Mouse (Mus musculus) liver, adult 2 months (tissue): ENCODE measurements around the gene Galt. TPM values are rescaled to one million over a fixed set of nuclear protein-coding genes. Genes with fewer than 3 reads are reported as not detected.
A peak's percentile ranks its signal among the peaks of the same experiment; 100 is the strongest.

Experiments
- DNase-seq: peaks from one replicate; pipeline ENCODE4 v3.0.0-alpha.2; 2011; ENCODE audit warnings: low read depth, low spot score; ENCODE audit errors: extremely low read depth
- H3K27ac ChIP-seq: fragments of 200-500 bp; replicated peaks from 2 replicates; pipeline ENCODE4 v1.5.1; 2012; ENCODE audit warnings: low read depth, mild to moderate bottlenecking, control low read depth, inconsistent platforms, low read length; ENCODE audit not compliant: insufficient read depth
- H3K27me3 ChIP-seq: fragments of 200-500 bp; 2 replicates; pipeline ENCODE4 v1.6.1; 2012; ENCODE audit warnings: mild to moderate bottlenecking, moderate library complexity, low read length, inconsistent platforms; ENCODE audit not compliant: control insufficient read depth, insufficient read depth
- H3K36me3 ChIP-seq: fragments of 200-500 bp; 2 replicates; pipeline ENCODE4 v1.6.1; 2012; ENCODE audit warnings: low read length, inconsistent platforms; ENCODE audit not compliant: control insufficient read depth, insufficient read depth
- H3K4me1 ChIP-seq: fragments of 200-500 bp; 2 replicates; pipeline ENCODE4 v1.6.1; 2011; ENCODE audit warnings: low read length; ENCODE audit not compliant: control insufficient read depth, insufficient read depth
- H3K4me3 ChIP-seq: fragments of 200-500 bp; 2 replicates; pipeline ENCODE4 v1.5.1; 2011; ENCODE audit warnings: low read depth, mild to moderate bottlenecking, control low read depth, low read length, moderate library complexity; ENCODE audit not compliant: insufficient read depth
- H3K79me2 ChIP-seq: fragments of 200-500 bp; 2 replicates; pipeline ENCODE4 v1.6.1; 2012; ENCODE audit warnings: inconsistent platforms, mild to moderate bottlenecking, low read length, moderate library complexity; ENCODE audit not compliant: control insufficient read depth, insufficient read depth
- H3K9ac ChIP-seq: fragments of 200-500 bp; 2 replicates; pipeline ENCODE4 v1.6.1; 2012; ENCODE audit warnings: low read depth, mild to moderate bottlenecking, control low read depth, inconsistent platforms, low read length
- CTCF ChIP-seq: fragments of 200-500 bp; IDR thresholded peaks from 2 replicates; pipeline ENCODE4 v1.5.1; 2011; ENCODE audit warnings: low read depth, low read length, control low read depth
- POLR2A ChIP-seq: fragments of 200-500 bp; IDR thresholded peaks from 2 replicates; pipeline ENCODE4 v1.6.1; 2011; ENCODE audit warnings: low read length, control low read depth; ENCODE audit not compliant: insufficient read depth; ENCODE audit errors: extremely low read depth
- WGBS: fragments of 180-500 bp; shearing (Covaris S2); methylation state at CpG from one replicate; pipeline ENCODE4 v1.1.7; 2018; 5-methylcytosine and 5-hydroxymethylcytosine counted together
- polyA plus RNA-seq: library from polyadenylated mRNA; depleted of rRNA; stranded (reverse); fragments of >200 nt; gene quantifications from 2 replicates; pipeline ENCODE4 v1.2.3, GENCODE M21; 2012
- total RNA-seq: library from RNA; depleted of rRNA; stranded (reverse); fragments of >200 nt; gene quantifications from 2 replicates; pipeline ENCODE4 v1.2.3, GENCODE M21; 2014

Gene Galt
- total and polyA plus RNA-seq, 2 experiments, result 52.4 to 204 TPM

- Histone ChIP-seq H3K79me2 (peaks cover 6% of the 10 kb centered on the region; the same call in 1 of the 2 replicates), H3K4me1 (peaks cover 18% of the 10 kb centered on the region), H3K9ac (no peak overlapping the region), H3K27ac (peak overlapping the region; percentile 84), H3K27me3 (no peaks in the 10 kb centered on the region), H3K4me3 (no peak overlapping the region), H3K36me3 (peaks cover 13% of the 10 kb centered on the region)
- no peak for TF ChIP-seq POLR2A
- TF ChIP-seq CTCF, result no peak
- WGBS, result 17% methylated on average over 2 of the region's 2 CpGs
- peak; percentile 94 for DNase-seq
These were observed 10.9 kb upstream of the Galt start for GRCm38 (mm10) chr4:41744131-41744530.

GRCm38 (mm10) chr4:41745021-41745420, 10.0 kb upstream of the Galt start:
- Histone ChIP-seq H3K27ac (peak overlapping the region; percentile 80), H3K36me3 (peaks cover 10% of the 10 kb centered on the region), H3K4me3 (peak overlapping the region; percentile 8), H3K79me2 (peaks cover 6% of the 10 kb centered on the region; the same call in 1 of the 2 replicates), H3K9ac (peak overlapping the region; percentile 46; the same call in 1 of the 2 replicates), H3K4me1 (peaks cover 14% of the 10 kb centered on the region), H3K27me3 (no peaks in the 10 kb centered on the region)
- WGBS, result 5% methylated on average over 1 of the region's 1 CpGs
- peak; percentile 98 for DNase-seq
- TF ChIP-seq POLR2A (no peak), CTCF (no peak)

DNA sequence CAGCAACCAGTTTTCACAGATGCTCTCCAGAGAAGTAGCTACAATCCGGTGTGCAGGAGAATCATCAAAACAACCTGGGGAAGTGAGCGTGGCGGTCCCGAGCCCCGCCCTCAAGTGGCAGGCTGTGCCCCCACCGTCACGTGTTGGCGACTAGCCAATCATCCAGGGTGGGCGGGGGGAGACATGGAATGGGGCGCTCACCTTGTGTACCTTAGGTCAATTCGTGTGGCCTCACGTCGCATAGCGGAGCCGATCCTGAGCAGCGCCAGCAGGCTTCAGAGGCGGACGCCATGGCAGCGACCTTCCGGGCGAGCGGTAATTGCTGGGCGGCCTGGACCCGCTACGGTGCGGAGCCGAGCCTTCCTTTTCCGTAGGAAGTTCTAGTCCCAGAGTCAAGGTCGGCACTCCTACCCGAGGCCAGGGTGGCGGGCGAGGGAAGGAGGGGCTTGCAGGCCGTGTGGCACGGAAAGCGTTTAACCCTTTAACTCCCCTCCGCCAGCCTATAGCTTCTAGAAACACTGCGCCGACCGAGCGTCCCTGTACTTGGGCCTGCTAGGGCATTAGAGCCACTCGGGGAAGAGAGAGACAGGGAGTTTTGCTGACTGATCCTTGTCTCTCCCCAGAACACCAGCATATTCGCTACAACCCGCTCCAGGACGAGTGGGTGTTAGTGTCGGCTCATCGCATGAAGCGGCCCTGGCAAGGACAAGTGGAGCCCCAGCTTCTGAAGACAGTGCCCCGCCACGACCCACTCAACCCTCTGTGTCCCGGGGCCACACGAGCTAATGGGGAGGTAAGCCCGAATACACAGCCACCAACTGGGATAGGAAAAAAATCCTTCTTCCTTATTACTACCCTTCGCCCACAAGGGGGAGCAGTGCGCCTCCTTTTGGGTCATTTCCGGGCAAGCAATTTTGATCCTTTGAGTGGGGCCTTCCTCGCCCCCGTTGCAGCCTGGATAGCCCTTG, 594 bp downstream of the Galt start, which contains the start of gene Sigmar1:
Sigmar1 (minus strand) TSS at position 820 of the 968 bp plus-strand sequence.
- Histone ChIP-seq H3K9ac (peak within 1 kb of the TSS; percentile 90), H3K27me3 (no peaks in the 10 kb centered on the region), H3K4me1 (peaks cover 31% of the 10 kb centered on the region), H3K79me2 (peaks cover 6% of the 10 kb centered on the region; the same call in 1 of the 2 replicates), H3K36me3 (no peaks in the 10 kb centered on the region; the same call in 1 of the 2 replicates), H3K4me3 (peak within 1 kb of the TSS; percentile 77), H3K27ac (peak within 1 kb of the TSS; percentile 92)
- peak; percentile 82 for DNase-seq
- TF ChIP-seq POLR2A (peak; percentile 41; the same call in 1 of the 2 replicates), CTCF (peak; percentile 78)
- under 1% methylated on average over 57 of the region's 57 CpGs for WGBS

DNA sequence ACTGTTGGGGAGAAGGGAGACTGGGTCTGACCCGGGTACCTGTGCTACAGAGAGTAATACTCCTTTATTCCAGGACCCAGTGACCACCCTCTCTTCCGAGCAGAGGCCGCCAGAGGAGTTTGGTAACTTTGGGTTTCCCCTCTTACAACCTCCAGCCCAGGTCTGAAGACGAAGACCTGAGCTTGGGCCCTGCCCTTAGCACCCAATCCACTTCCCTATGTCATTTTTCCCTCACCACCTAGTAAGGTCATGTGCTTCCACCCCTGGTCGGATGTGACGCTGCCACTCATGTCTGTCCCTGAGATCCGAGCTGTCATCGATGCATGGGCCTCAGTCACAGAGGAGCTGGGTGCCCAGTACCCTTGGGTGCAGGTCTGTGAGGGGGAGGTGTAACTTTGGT, 1.4 kb downstream of the Galt start:
- TF ChIP-seq POLR2A, result no peak

GRCm38 (mm10) chr4:41757321-41757720, 2.3 kb downstream of the Galt start:
- H3K4me3 ChIP-seq, result no peak overlapping the region
- no peaks in the 10 kb centered on the region for H3K27me3 ChIP-seq
- H3K9ac ChIP-seq, result peak overlapping the region; percentile 6; the same call in 1 of the 2 replicates
- WGBS, result 92% methylated on average over 13 of the region's 13 CpGs
- H3K27ac ChIP-seq, result peak overlapping the region; percentile 71
- no peak for TF ChIP-seq CTCF
- no peak for DNase-seq
- no peaks in the 10 kb centered on the region; the same call in 1 of the 2 replicates for H3K36me3 ChIP-seq
- peaks cover 6% of the 10 kb centered on the region; the same call in 1 of the 2 replicates for H3K79me2 ChIP-seq
- peaks cover 40% of the 10 kb centered on the region for H3K4me1 ChIP-seq

More for the DNA sequence above, 1.4 kb downstream of the Galt start:
- Histone ChIP-seq H3K27me3 (no peaks in the 10 kb centered on the region), H3K79me2 (peaks cover 6% of the 10 kb centered on the region; the same call in 1 of the 2 replicates), H3K9ac (peak overlapping the region; percentile 66), H3K4me3 (peak overlapping the region; percentile 77), H3K27ac (peak overlapping the region; percentile 71), H3K4me1 (peaks cover 35% of the 10 kb centered on the region), H3K36me3 (no peaks in the 10 kb centered on the region; the same call in 1 of the 2 replicates)
- peak; percentile 50 for DNase-seq
- 33% methylated on average over 8 of the region's 8 CpGs for WGBS
